Mouse (Mus musculus): Measurements from ENCODE around the gene Fasn.
A peak's percentile ranks its signal among the peaks of the same experiment; 100 is the strongest.
"Not testable (repeated sequence)": the region's sequence is repeated elsewhere in the genome, so short reads cannot be mapped to it uniquely, and the experiment has no call there.

Fasn gene

GRCm38 (mm10) chr11:120823956-120824786 is at the start of gene Fasn:
Fasn (minus strand) TSS chr11:120824547.
- DNase-seq, result peak; percentile 99

GRCm38 (mm10) chr11:120873206-120873605 is 48.9 kb upstream of the Fasn start:
- no peak for DNase-seq

- no peak for DNase-seq
Measured at GRCm38 (mm10) chr11:120871521-120871920, 47.2 kb upstream of the Fasn start.

- DNase-seq, result no peak
Measured at GRCm38 (mm10) chr11:120865816-120866215, 41.5 kb upstream of the Fasn start.

- DNase-seq, result no peak
Measured at GRCm38 (mm10) chr11:120862819-120863218, 38.5 kb upstream of the Fasn start.

- not testable (repeated sequence) for DNase-seq
Measured at GRCm38 (mm10) chr11:120855938-120856337, 31.6 kb upstream of the Fasn start.

- DNase-seq, result no peak
Measured at GRCm38 (mm10) chr11:120853788-120854187, 29.4 kb upstream of the Fasn start.

- DNase-seq, result no peak
Measured at GRCm38 (mm10) chr11:120853158-120853557, 28.8 kb upstream of the Fasn start.

GRCm38 (mm10) chr11:120852083-120852935 is 28.0 kb upstream of the Fasn start:
- no peak for DNase-seq

GRCm38 (mm10) chr11:120851582-120851981 is 27.2 kb upstream of the Fasn start:
- no peak for DNase-seq

- no peak for DNase-seq
Measured at GRCm38 (mm10) chr11:120851132-120851531, 26.8 kb upstream of the Fasn start.

GRCm38 (mm10) chr11:120850331-120851030 is 26.1 kb upstream of the Fasn start:
- no peak for DNase-seq

GRCm38 (mm10) chr11:120846725-120847475 is 22.6 kb upstream of the Fasn start:
- peak; percentile 39 for DNase-seq

GRCm38 (mm10) chr11:120844329-120844728 is 20.0 kb upstream of the Fasn start:
- DNase-seq, result no peak

- DNase-seq, result no peak
Measured at GRCm38 (mm10) chr11:120833555-120834280, 9.4 kb upstream of the Fasn start.

GRCm38 (mm10) chr11:120832962-120833361 is 8.6 kb upstream of the Fasn start:
- not testable (repeated sequence) for DNase-seq

- DNase-seq, result no peak
Measured at GRCm38 (mm10) chr11:120831659-120832440, 7.5 kb upstream of the Fasn start.

GRCm38 (mm10) chr11:120830686-120831085 is 6.3 kb upstream of the Fasn start:
- no peak for DNase-seq

GRCm38 (mm10) chr11:120829757-120830532 is 5.6 kb upstream of the Fasn start:
- no peak for DNase-seq

- DNase-seq, result no peak
Measured at GRCm38 (mm10) chr11:120828416-120828815, 4.1 kb upstream of the Fasn start.
